Mouse (Mus musculus): ENCODE results near the gene Abcc9.
"Not testable (repeated sequence)": the region's sequence is repeated elsewhere in the genome, so short reads cannot be mapped to it uniquely, and the experiment has no call there.

The Abcc9 gene

GRCm38 (mm10) chr6:142692085-142692484 lies 10.0 kb downstream of the Abcc9 start:
- H3K4me1 ChIP-seq (replicated peaks; ENCODE audit: low read depth, low read length) = no peaks in the 10 kb centered on the region
- TF ChIP-seq CTCF (conservative IDR thresholded peaks at IDR 0.05; ENCODE audit: low read length) (no peak), POU5F1 (IDR thresholded peaks at IDR 0.05; ENCODE audit: borderline replicate concordance, low read length) (no peak), NANOG (IDR thresholded peaks at IDR 0.05; ENCODE audit: borderline replicate concordance, low read length) (no peak)
- H3K4me3 ChIP-seq (replicated peaks; ENCODE audit: low read length) = no peak overlapping the region
- H3K36me3 ChIP-seq (ENCODE audit: insufficient read depth, low read length) = no peaks in the 10 kb centered on the region
- no peaks in the 10 kb centered on the region for H3K9me3 ChIP-seq (ENCODE audit: low read length)
- H3K27me3 ChIP-seq (ENCODE audit: insufficient read depth, low read length) = no peaks in the 10 kb centered on the region

- no peaks in the 10 kb centered on the region for H3K36me3 ChIP-seq (ENCODE audit: insufficient read depth, low read length)
- H3K4me1 ChIP-seq (replicated peaks; ENCODE audit: low read depth, low read length) = no peaks in the 10 kb centered on the region
- H3K9me3 ChIP-seq (ENCODE audit: low read length) = peaks cover 8% of the 10 kb centered on the region
- no peak for TF ChIP-seq POU5F1 (IDR thresholded peaks at IDR 0.05; ENCODE audit: borderline replicate concordance, low read length)
- TF ChIP-seq NANOG (IDR thresholded peaks at IDR 0.05; ENCODE audit: borderline replicate concordance, low read length) = no peak
- no peak for TF ChIP-seq CTCF (conservative IDR thresholded peaks at IDR 0.05; ENCODE audit: low read length)
- no peaks in the 10 kb centered on the region for H3K27me3 ChIP-seq (ENCODE audit: insufficient read depth, low read length)
- no peak overlapping the region for H3K4me3 ChIP-seq (replicated peaks; ENCODE audit: low read length)
These were observed 12.4 kb downstream of the Abcc9 start for GRCm38 (mm10) chr6:142689673-142690072.

- no peaks in the 10 kb centered on the region for H3K27me3 ChIP-seq (ENCODE audit: insufficient read depth, low read length)
- TF ChIP-seq POU5F1 (IDR thresholded peaks at IDR 0.05; ENCODE audit: borderline replicate concordance, low read length) = no peak
- TF ChIP-seq NANOG (IDR thresholded peaks at IDR 0.05; ENCODE audit: borderline replicate concordance, low read length) = no peak
- TF ChIP-seq CTCF (conservative IDR thresholded peaks at IDR 0.05; ENCODE audit: low read length) = no peak
- H3K9me3 ChIP-seq (ENCODE audit: low read length) = peaks cover 13% of the 10 kb centered on the region
- no peak overlapping the region for H3K4me3 ChIP-seq (replicated peaks; ENCODE audit: low read length)
- no peaks in the 10 kb centered on the region for H3K36me3 ChIP-seq (ENCODE audit: insufficient read depth, low read length)
- H3K4me1 ChIP-seq (replicated peaks; ENCODE audit: low read depth, low read length) = no peaks in the 10 kb centered on the region
These were observed 19.0 kb downstream of the Abcc9 start for GRCm38 (mm10) chr6:142682985-142683691.

- no peaks in the 10 kb centered on the region for H3K4me1 ChIP-seq (replicated peaks; ENCODE audit: low read depth, low read length)
- no peaks in the 10 kb centered on the region for H3K9me3 ChIP-seq (ENCODE audit: low read length)
- H3K27me3 ChIP-seq (ENCODE audit: insufficient read depth, low read length) = no peaks in the 10 kb centered on the region
- no peaks in the 10 kb centered on the region for H3K36me3 ChIP-seq (ENCODE audit: insufficient read depth, low read length)
- TF ChIP-seq NANOG (IDR thresholded peaks at IDR 0.05; ENCODE audit: borderline replicate concordance, low read length) = no peak
- H3K4me3 ChIP-seq (replicated peaks; ENCODE audit: low read length) = no peak overlapping the region
These were observed 32.1 kb downstream of the Abcc9 start for GRCm38 (mm10) chr6:142670021-142670420.

- Histone ChIP-seq H3K4me3 (replicated peaks; ENCODE audit: low read length) (no peak overlapping the region), H3K27me3 (ENCODE audit: insufficient read depth, low read length) (no peaks in the 10 kb centered on the region), H3K4me1 (replicated peaks; ENCODE audit: low read depth, low read length) (no peaks in the 10 kb centered on the region), H3K36me3 (ENCODE audit: insufficient read depth, low read length) (no peaks in the 10 kb centered on the region), H3K9me3 (ENCODE audit: low read length) (no peaks in the 10 kb centered on the region)
- TF ChIP-seq POU5F1 (IDR thresholded peaks at IDR 0.05; ENCODE audit: borderline replicate concordance, low read length) (no peak), CTCF (conservative IDR thresholded peaks at IDR 0.05; ENCODE audit: low read length) (no peak), NANOG (IDR thresholded peaks at IDR 0.05; ENCODE audit: borderline replicate concordance, low read length) (no peak)
These were observed 32.8 kb downstream of the Abcc9 start for GRCm38 (mm10) chr6:142669343-142669742.

GRCm38 (mm10) chr6:142668831-142669230 lies 33.3 kb downstream of the Abcc9 start:
- H3K9me3 ChIP-seq (ENCODE audit: low read length) = no peaks in the 10 kb centered on the region
- H3K36me3 ChIP-seq (ENCODE audit: insufficient read depth, low read length) = no peaks in the 10 kb centered on the region
- H3K27me3 ChIP-seq (ENCODE audit: insufficient read depth, low read length) = no peaks in the 10 kb centered on the region
- H3K4me1 ChIP-seq (replicated peaks; ENCODE audit: low read depth, low read length) = no peaks in the 10 kb centered on the region
- TF ChIP-seq NANOG (IDR thresholded peaks at IDR 0.05; ENCODE audit: borderline replicate concordance, low read length) (no peak), POU5F1 (IDR thresholded peaks at IDR 0.05; ENCODE audit: borderline replicate concordance, low read length) (no peak), CTCF (conservative IDR thresholded peaks at IDR 0.05; ENCODE audit: low read length) (no peak)
- no peak overlapping the region for H3K4me3 ChIP-seq (replicated peaks; ENCODE audit: low read length)

- Histone ChIP-seq H3K4me1 (replicated peaks; ENCODE audit: low read depth, low read length) (no peaks in the 10 kb centered on the region), H3K4me3 (replicated peaks; ENCODE audit: low read length) (no peak overlapping the region), H3K27me3 (ENCODE audit: insufficient read depth, low read length) (no peaks in the 10 kb centered on the region), H3K9me3 (ENCODE audit: low read length) (no peaks in the 10 kb centered on the region), H3K36me3 (ENCODE audit: insufficient read depth, low read length) (no peaks in the 10 kb centered on the region)
- TF ChIP-seq NANOG (IDR thresholded peaks at IDR 0.05; ENCODE audit: borderline replicate concordance, low read length) = no peak
- TF ChIP-seq CTCF (conservative IDR thresholded peaks at IDR 0.05; ENCODE audit: low read length) = no peak
- TF ChIP-seq POU5F1 (IDR thresholded peaks at IDR 0.05; ENCODE audit: borderline replicate concordance, low read length) = no peak
These were observed 33.7 kb downstream of the Abcc9 start for GRCm38 (mm10) chr6:142668419-142668766.

- no peak overlapping the region for H3K4me3 ChIP-seq (replicated peaks; ENCODE audit: low read length)
These were observed 34.3 kb downstream of the Abcc9 start for GRCm38 (mm10) chr6:142667701-142668418.

GRCm38 (mm10) chr6:142662056-142662455 lies 40.1 kb downstream of the Abcc9 start:
- not testable (repeated sequence) for H3K36me3 ChIP-seq (ENCODE audit: insufficient read depth, low read length); H3K4me1 ChIP-seq (replicated peaks; ENCODE audit: low read depth, low read length); H3K4me3 ChIP-seq (replicated peaks; ENCODE audit: low read length)

More at GRCm38 (mm10) chr6:142667701-142668418, 34.3 kb downstream of the Abcc9 start:
- no peaks in the 10 kb centered on the region for H3K27me3 ChIP-seq (ENCODE audit: insufficient read depth, low read length)
- no peaks in the 10 kb centered on the region for H3K9me3 ChIP-seq (ENCODE audit: low read length)
- H3K4me1 ChIP-seq (replicated peaks; ENCODE audit: low read depth, low read length) = no peaks in the 10 kb centered on the region
- TF ChIP-seq NANOG (IDR thresholded peaks at IDR 0.05; ENCODE audit: borderline replicate concordance, low read length) (no peak), CTCF (conservative IDR thresholded peaks at IDR 0.05; ENCODE audit: low read length) (no peak), POU5F1 (IDR thresholded peaks at IDR 0.05; ENCODE audit: borderline replicate concordance, low read length) (no peak)
- H3K36me3 ChIP-seq (ENCODE audit: insufficient read depth, low read length) = no peaks in the 10 kb centered on the region

More at GRCm38 (mm10) chr6:142662056-142662455, 40.1 kb downstream of the Abcc9 start:
- H3K27me3 ChIP-seq (ENCODE audit: insufficient read depth, low read length); H3K9me3 ChIP-seq (ENCODE audit: low read length): not testable (repeated sequence)
